Comparison of ENCODE assay signal across 11 mouse cellular contexts in the genomic region with DNA sequence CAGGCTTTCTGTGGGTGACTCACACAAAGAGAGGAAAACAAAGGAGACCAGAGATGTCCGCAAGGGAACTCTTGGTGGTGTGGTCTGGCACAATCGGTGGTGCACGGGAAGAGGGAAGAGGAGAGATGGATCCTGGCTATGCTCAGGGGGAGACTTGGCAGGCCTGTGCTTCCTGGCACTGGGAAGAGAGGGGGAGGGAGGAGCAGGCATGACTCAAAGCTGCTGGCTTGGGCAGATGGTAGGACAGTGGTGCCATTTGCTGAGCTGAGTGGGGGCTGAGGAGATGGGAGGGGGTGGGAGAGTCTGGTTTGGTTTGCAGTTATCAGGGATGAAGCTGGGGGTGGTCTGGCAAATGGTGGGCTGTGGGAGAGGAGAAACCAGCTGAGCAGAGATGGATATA. TPM values are rescaled to one million over a fixed set of nuclear protein-coding genes. Genes with fewer than 3 reads are reported as not detected.
DNase-seq lines count a peak whose midpoint lies in the region; ATAC-seq and TF ChIP-seq lines count a peak whose summit lies in the region.
"Had no signal": no experiment of that assay in that cellular context is flagged by ENCODE, and none has a peak within 500 bp of the region (broad histone marks: within the 10 kb centered on the region; RNA-seq: fewer than 3 reads in every experiment).

No protein-coding gene starts in this region.

- H3K27me3 ChIP-seq in forebrain, embryonic 10.5 days (ENCODE audit: poor library complexity, severe bottlenecking), result 0 out of 2 replicates have a peak, but pooled peaks cover 5% of the 10 kb centered on the region
- no peaks in the 10 kb centered on the region for H3K27me3 ChIP-seq in forebrain, embryonic 11.5 days (ENCODE audit: control insufficient read depth, insufficient read depth, low read length)

- H3K27ac ChIP-seq in forebrain, embryonic 10.5 days, result 0 out of 2 replicates have a peak overlapping the region, but pooled peaks have one; percentile 16
- H3K27ac ChIP-seq in forebrain, embryonic 11.5 days (ENCODE audit: low read depth, low read length), result no peak overlapping the region
- H3K27ac ChIP-seq in gastrocnemius, adult 2 months, result no peak overlapping the region
- H3K27ac ChIP-seq: kidney, postnatal 0 days had no signal

- no peak overlapping the region for H3K4me2 ChIP-seq in forebrain, embryonic 11.5 days (ENCODE audit: low read depth, low read length, severe bottlenecking)

- no peaks in the 10 kb centered on the region for H3K36me3 ChIP-seq in forebrain, embryonic 10.5 days (replicated peaks)
- H3K36me3 ChIP-seq in forebrain, embryonic 11.5 days (ENCODE audit: control insufficient read depth, insufficient read depth, low read length), result no peaks in the 10 kb centered on the region

- intact Hi-C loops in left cerebral cortex, postnatal 4 days (cut with DNase I), result no loop called here
- intact Hi-C loops in gastrocnemius, adult 2 months (cut with DNase I), result no loop called here

- H3K4me1 ChIP-seq in forebrain, embryonic 10.5 days, result peaks cover 22% of the 10 kb centered on the region
- peaks cover 2% of the 10 kb centered on the region; the same call in 1 of the 2 replicates for H3K4me1 ChIP-seq in forebrain, embryonic 11.5 days (replicated peaks; ENCODE audit: control insufficient read depth, insufficient read depth, low read length)

- WGBS in forebrain, embryonic 10.5 days, result 69% methylated on average over 3 of the region's 3 CpGs
- WGBS in forebrain, embryonic 11.5 days, result 77% methylated on average over 3 of the region's 3 CpGs

- ATAC-seq in forebrain, embryonic 11.5 days (replicated peaks; ENCODE audit: low FRiP score), result no peak

- H3K9ac ChIP-seq in forebrain, embryonic 11.5 days (ENCODE audit: low read length), result no peak overlapping the region

- no peak for TF ChIP-seq CTCF in gastrocnemius, adult 2 months (IDR thresholded peaks at IDR 0.05)

- no peak for DNase-seq in forebrain, embryonic 10.5 days (ENCODE audit: extremely low spot score, low spot score)
- DNase-seq in forebrain, embryonic 11.5 days (ENCODE audit: low spot score), result no peak
- DNase-seq in cerebellum, adult 11-12 months, result peak; percentile 52
- peak; percentile 39 to 50 for DNase-seq in frontal cortex, postnatal 25 days (ENCODE audit: low spot score in 2 of 2)
- peak; percentile 85 for DNase-seq in left cerebral cortex, postnatal 4 days
- no peak for DNase-seq in gastrocnemius, adult 2 months
- DNase-seq in testis, postnatal 10 days (ENCODE audit: low spot score), result no peak
- DNase-seq in urinary bladder, postnatal 4 days (ENCODE audit: low spot score in 2 of 2), result no peak
- DNase-seq: lung, postnatal 14 days had no signal

- no peak overlapping the region for H3K4me3 ChIP-seq in forebrain, embryonic 10.5 days
- H3K4me3 ChIP-seq in forebrain, embryonic 11.5 days (ENCODE audit: low read depth, low read length), result no peak overlapping the region
- no peak overlapping the region for H3K4me3 ChIP-seq in gastrocnemius, adult 2 months

- no peaks in the 10 kb centered on the region for H3K9me3 ChIP-seq in forebrain, embryonic 10.5 days
- H3K9me3 ChIP-seq in forebrain, embryonic 11.5 days (ENCODE audit: control insufficient read depth, low read length), result no peaks in the 10 kb centered on the region

RNA-seq across cellular contexts. Expression of a gene that starts 5.1 kb away (rescaled TPM):
- polyA plus RNA-seq in forebrain, embryonic 10.5 days (2016; fragmentation: Nextera tagmentation; extraction: Ambion mirVana), result 2.8 and 3.1 TPM in 2 replicates
- 13.7 and 14.3 TPM in 2 replicates for polyA plus RNA-seq in forebrain, embryonic 11.5 days (2014; fragmentation: Nextera tagmentation; extraction: Ambion mirVana)
- 10 to 100 TPM; 23.5 to 24.5 TPM for total RNA-seq in left cerebral cortex, postnatal 4 days (2021)
- 1 to 10 TPM; 7.7 to 9.3 TPM for total RNA-seq in gastrocnemius, adult 2 months (2021)

RNA-seq across cellular contexts. Expression of a gene that starts 36.1 kb away (rescaled TPM):
- 205 and 209 TPM in 2 replicates for polyA plus RNA-seq in forebrain, embryonic 10.5 days (2016; fragmentation: Nextera tagmentation; extraction: Ambion mirVana)
- polyA plus RNA-seq in forebrain, embryonic 11.5 days (2014; fragmentation: Nextera tagmentation; extraction: Ambion mirVana), result 202 and 213 TPM in 2 replicates
- 100 to 1,000 TPM; 132 to 136 TPM for total RNA-seq in left cerebral cortex, postnatal 4 days (2021)
- 100 to 1,000 TPM; 268 to 370 TPM for total RNA-seq in gastrocnemius, adult 2 months (2021)

RNA-seq across cellular contexts. Expression of a gene that starts 50.3 kb away (rescaled TPM):
- polyA plus RNA-seq in forebrain, embryonic 10.5 days (2016; fragmentation: Nextera tagmentation; extraction: Ambion mirVana), result not detected in 2 replicates
- polyA plus RNA-seq in forebrain, embryonic 11.5 days (2014; fragmentation: Nextera tagmentation; extraction: Ambion mirVana), result not detected in 2 replicates
- under 1 TPM; 0.72 TPM for total RNA-seq in left cerebral cortex, postnatal 4 days (2021)
- total RNA-seq in gastrocnemius, adult 2 months (2021), result under 1 TPM; 0.28 to 0.54 TPM
- total RNA-seq: neutrophil, adult 5-6 weeks had no signal

Comparison
In these comparisons a context has a peak if more than half of its experiments do, and no peak if none do; other contexts are left out.
1. DNase-seq: peak in cerebellum, adult 11-12 months (single experiment), frontal cortex, postnatal 25 days (2 of 2) and left cerebral cortex, postnatal 4 days (single experiment); none in forebrain, embryonic 10.5 days (single experiment), forebrain, embryonic 11.5 days (single experiment), gastrocnemius, adult 2 months (single experiment), testis, postnatal 10 days (single experiment) and urinary bladder, postnatal 4 days (0 of 2).